Mouse (Mus musculus) gastrocnemius, postnatal 4 days (tissue): ENCODE measurements at regions not wholly inside any gene's neighbourhood (a gene's known extent, or its start where the extent isn't known, plus 50 kb on each side); places are given as distances from the start of the nearest gene placed in this dataset.

Experiments
- DNase-seq, 2 experiments: peaks; one replicate each; pipeline ENCODE4 v3.0.0; 2021 to 2022; ENCODE audit warnings: low spot score in 2 of 2, mixed read lengths in 2 of 2

GRCm38 (mm10) chr13:16315689-16316088 lies 304.0 kb downstream of the Inhba start:
- DNase-seq = no peak

- no peak for DNase-seq
These were observed 304.9 kb downstream of the Inhba start for GRCm38 (mm10) chr13:16316581-16316980.

- DNase-seq = no peak
These were observed 305.8 kb downstream of the Inhba start for GRCm38 (mm10) chr13:16317412-16317811.

GRCm38 (mm10) chr13:16320392-16320791 lies 308.7 kb downstream of the Inhba start:
- DNase-seq = no peak

- no peak for DNase-seq
These were observed 314.0 kb downstream of the Inhba start for GRCm38 (mm10) chr13:16325661-16326060.

GRCm38 (mm10) chr13:16341727-16342126 lies 330.1 kb downstream of the Inhba start:
- no peak for DNase-seq

GRCm38 (mm10) chr13:16342171-16342570 lies 330.5 kb downstream of the Inhba start:
- no peak for DNase-seq

GRCm38 (mm10) chr13:16343280-16343945 lies 331.8 kb downstream of the Inhba start:
- peak in 1 of 2 experiments; percentile 10 for DNase-seq

- DNase-seq = no peak
These were observed 337.7 kb downstream of the Inhba start for GRCm38 (mm10) chr13:16349353-16349752.

GRCm38 (mm10) chr13:16350061-16350460 lies 338.4 kb downstream of the Inhba start:
- no peak for DNase-seq

GRCm38 (mm10) chr13:16355316-16355715 lies 343.7 kb downstream of the Inhba start:
- DNase-seq = no peak

- DNase-seq = no peak
These were observed 367.8 kb downstream of the Inhba start for GRCm38 (mm10) chr13:16379492-16379891.

GRCm38 (mm10) chr13:16379949-16380348 lies 368.3 kb downstream of the Inhba start:
- no peak for DNase-seq

- no peak for DNase-seq
These were observed 371.4 kb downstream of the Inhba start for GRCm38 (mm10) chr13:16382936-16383511.

GRCm38 (mm10) chr13:16416356-16417019 lies 404.8 kb downstream of the Inhba start:
- DNase-seq = no peak

- DNase-seq = no peak
These were observed 412.5 kb downstream of the Inhba start for GRCm38 (mm10) chr13:16424147-16424546.

- no peak for DNase-seq
These were observed 423.8 kb downstream of the Inhba start for GRCm38 (mm10) chr13:16435436-16435835.

GRCm38 (mm10) chr13:16453234-16453633 lies 441.6 kb downstream of the Inhba start:
- DNase-seq = no peak

- DNase-seq = no peak
These were observed 448.1 kb downstream of the Inhba start for GRCm38 (mm10) chr13:16459743-16460142.

- DNase-seq = no peak
These were observed 450.0 kb downstream of the Inhba start for GRCm38 (mm10) chr13:16461681-16462080.

GRCm38 (mm10) chr13:16464823-16465222 lies 453.2 kb downstream of the Inhba start:
- DNase-seq = no peak

- no peak for DNase-seq
These were observed 453.7 kb downstream of the Inhba start for GRCm38 (mm10) chr13:16465317-16465716.

- no peak for DNase-seq
These were observed 454.2 kb downstream of the Inhba start for GRCm38 (mm10) chr13:16465812-16466211.
